Mouse (Mus musculus): ENCODE data around the gene Mat2b.

Gene Mat2b

GRCm38 (mm10) chr11:40675014-40675730 lies 19.8 kb downstream of the Mat2b start:
- DNase-seq (ENCODE audit: extremely low read depth, low read depth, low spot score) = no peak

GRCm38 (mm10) chr11:40649726-40650445 lies 45.1 kb downstream of the Mat2b start:
- DNase-seq (ENCODE audit: extremely low read depth, low read depth, low spot score) = no peak

GRCm38 (mm10) chr11:40647246-40647645 lies 47.8 kb downstream of the Mat2b start:
- no peak for DNase-seq (ENCODE audit: extremely low read depth, low read depth, low spot score)

Data from fat pad, adult 2 months (tissue).